Mouse (Mus musculus) frontal cortex, adult (tissue): ENCODE results near the gene E2f4.

Experiments
- ATAC-seq: cut with Nextera tagmentation; 2 replicates; pipeline ENCODE4 v1.9.2; 2017; ENCODE audit warnings: mild to moderate bottlenecking, moderate library complexity, mixed read lengths; ENCODE audit not compliant: low TSS enrichment

Gene E2f4

DNA sequence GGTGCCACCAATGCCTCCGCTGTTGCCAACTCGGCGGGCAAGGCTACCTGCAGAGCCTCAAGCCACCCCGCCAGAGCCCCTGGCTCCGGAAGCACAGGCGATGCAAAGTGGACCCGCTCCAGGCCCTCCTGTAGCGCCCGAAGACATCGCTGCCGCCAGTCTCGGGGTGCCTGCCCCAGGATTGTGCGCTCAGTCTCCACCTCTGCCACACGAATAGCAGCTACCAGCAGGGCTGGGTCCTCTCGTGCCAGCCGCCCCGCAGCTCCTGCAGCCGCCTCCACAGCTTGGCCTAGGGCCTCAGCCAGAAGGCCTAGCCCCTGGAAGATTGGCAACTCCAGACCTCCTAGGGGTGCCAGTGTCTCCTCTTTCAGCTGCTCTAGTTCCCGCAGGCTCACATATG lies 4.1 kb upstream of the E2f4 start:
- no peak for ATAC-seq

DNA sequence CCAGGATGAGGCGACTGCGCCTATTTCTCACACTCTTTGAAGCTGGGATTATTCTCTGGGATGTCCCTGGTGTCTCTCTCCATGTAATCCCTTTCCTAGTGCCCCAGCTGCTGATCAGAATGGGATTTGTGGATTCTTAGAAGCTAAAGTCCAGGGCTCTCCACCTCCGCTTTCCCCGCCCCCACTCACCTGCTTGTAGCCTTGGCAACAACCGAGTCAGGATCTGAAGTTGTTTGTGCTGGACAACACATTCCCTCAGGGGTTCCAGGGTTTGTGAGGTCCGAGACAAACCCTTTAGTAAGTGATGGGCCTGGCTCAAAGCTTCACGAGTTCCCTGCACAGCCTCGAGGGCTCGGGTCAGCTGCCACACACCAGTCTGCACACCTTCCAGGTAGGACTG lies 2.7 kb upstream of the E2f4 start:
- ATAC-seq = no peak

DNA sequence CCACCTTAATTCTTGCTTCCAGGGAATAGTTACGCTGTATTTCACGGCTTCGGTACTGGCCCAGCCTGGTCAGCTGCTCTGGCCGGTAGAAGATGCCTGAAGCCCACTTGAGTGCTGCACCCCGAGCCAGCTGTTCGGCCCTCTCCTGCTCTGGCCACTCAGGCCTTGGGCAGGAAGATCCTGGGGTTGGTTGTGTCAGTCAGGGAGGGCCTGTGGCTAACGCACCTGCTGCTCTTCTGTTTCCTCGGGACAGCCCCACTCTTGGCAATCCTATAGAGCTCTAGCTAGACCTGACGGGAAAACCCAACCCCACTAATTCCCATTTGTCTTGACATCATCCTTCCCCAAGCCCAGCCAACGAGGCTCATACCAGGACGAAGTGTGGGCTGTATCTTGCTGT lies 2.2 kb upstream of the E2f4 start:
- no peak for ATAC-seq

DNA sequence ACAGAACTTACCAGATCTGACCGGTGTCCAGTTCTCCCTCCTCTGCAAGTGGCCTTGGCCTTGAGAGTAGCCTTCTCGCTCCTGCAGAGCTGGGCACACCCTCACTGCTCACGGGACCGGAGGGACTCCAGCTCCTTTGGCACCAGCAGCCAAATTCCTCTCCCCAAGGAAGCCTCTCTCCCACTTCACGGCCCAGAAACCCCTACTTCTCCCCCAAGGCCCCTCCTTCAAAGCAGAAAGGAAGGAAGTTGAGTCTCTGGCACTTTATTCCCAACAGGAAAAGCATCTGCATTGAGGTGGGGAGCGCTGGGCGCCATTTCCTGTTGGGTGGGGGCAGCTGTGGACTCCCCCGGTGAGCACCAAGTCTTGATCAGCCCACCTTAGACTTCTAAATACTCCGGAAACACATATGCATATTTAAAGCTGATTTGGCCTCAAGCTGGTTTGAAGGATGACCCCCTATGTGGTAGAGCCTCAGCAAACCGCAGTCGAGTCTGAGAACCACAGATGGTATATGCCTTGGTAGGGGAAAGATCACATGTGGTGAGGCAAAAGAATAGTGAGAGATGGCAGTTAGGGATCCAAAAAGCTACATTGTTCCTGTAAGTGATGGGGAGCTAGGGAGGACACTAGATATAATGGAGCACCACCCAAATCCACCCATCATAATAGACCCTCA lies 1.4 kb upstream of the E2f4 start, which contains the start of gene Exoc3l:
Gene Exoc3l (minus strand): TSS at position 207 of the 679 bp plus-strand sequence.
- no peak for ATAC-seq

DNA sequence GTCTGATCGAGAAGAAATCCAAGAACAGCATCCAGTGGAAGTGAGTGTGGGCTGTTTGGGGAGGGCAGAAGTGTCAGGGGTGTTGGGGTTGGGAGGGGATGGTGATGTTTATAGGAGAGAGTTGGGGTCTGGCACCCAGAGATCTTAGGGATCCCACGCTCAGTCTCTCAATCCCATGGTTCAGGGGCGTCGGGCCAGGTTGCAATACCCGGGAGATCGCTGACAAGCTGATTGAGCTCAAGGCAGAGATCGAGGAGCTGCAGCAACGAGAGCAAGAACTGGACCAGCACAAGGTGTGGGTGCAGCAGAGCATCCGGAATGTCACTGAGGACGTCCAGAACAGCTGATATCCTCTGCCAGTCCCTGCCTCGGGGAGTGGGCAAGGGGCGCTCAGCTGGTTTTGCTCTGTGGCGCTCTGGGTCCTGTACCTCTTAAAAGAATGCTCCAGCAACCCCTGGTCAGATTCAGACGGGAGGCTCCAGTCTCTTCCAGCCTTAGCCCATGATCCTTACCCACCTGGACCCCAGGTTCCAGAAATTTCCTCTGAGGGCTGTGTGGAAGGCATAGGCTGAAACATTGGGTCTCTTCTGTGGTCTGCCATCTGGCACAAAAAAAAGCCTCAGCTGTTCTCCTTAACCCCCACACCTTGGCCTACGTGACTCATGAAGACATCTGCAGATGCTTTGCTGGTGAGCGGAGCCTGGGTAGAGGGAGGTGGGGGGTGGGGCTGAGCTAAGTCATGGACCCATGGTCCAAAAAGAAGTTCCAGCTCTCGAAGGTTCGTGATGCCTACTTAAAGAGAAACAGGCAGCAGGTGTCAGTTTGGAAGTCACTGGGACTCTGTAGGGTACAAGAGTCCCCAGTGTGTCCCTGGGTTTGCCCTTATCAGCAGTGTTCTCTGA lies 1.1 kb downstream of the E2f4 start:
- no peak for ATAC-seq

GRCm38 (mm10) chr8:105299962-105300361 lies 2.5 kb downstream of the E2f4 start:
- no peak for ATAC-seq

- peak; percentile 25 for ATAC-seq
Measured at GRCm38 (mm10) chr8:105303396-105303795, 5.9 kb downstream of the E2f4 start.

DNA sequence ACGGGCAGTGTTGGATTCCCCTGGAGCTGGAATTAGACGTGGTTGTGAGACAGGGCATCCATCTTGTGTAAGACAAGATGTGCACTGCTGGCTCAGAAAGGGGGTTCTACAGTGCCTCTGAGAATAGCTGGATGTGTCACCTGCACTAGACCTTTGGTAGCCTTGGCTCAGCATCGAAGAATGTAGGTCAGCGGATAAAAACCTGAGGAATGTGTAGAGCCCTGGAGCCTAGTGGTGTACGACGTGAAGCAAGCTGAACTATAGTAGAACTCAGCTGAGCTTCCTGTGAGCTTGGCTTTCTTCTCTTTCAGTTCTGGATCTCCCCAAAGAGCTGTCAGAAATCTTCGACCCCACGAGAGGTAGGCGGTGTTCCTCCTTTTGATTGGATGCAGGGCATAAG lies 6.4 kb downstream of the E2f4 start:
- no peak for ATAC-seq

DNA sequence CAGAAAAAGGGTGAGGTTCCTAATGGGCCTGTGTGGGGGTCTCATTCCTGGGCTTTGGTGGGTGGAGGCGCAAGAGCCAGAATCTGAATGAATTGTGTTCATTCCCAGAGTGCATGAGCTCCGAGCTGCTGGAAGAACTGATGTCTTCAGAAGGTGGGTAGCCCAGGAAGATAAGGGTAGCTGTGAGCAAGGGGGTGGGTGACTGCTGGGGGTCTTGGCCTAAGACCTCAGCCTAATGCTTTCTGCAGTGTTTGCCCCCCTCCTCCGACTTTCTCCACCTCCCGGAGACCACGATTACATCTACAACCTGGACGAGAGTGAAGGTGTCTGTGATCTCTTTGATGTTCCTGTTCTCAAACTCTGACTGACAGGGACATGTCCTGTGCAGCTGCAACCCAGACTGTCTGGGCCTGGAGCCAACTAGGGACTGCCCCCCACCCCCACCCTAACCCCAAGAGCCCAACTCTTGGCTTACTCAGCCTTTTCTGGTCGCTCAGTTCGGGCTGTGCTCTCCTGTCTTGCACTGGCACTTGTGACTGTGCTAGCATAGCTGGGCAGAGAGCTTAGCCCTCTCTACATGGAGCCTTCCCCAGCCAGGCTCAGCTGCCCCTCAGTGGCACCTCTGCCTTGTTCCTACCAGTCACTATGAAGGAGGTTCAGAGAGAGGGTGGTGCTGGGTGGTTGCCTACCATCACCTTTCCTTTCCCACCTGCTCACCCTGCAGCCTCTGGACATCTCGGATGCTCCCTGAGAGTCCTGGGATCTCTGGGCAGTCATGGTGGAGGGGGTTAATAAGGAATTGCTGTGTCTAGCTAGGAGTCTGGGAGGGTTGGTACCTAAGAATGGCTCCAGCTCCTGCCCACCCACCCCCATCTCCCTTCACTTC lies 7.1 kb downstream of the E2f4 start:
- ATAC-seq = peak; percentile 28

GRCm38 (mm10) chr8:105305211-105306145 lies 8.0 kb downstream of the E2f4 start, which contains the start of gene Elmo3:
Gene Elmo3 (plus strand): TSS chr8:105305601.
- peak; percentile 22 for ATAC-seq

GRCm38 (mm10) chr8:105306146-105306691 lies 8.8 kb downstream of the E2f4 start:
- ATAC-seq = peak; percentile 45

DNA sequence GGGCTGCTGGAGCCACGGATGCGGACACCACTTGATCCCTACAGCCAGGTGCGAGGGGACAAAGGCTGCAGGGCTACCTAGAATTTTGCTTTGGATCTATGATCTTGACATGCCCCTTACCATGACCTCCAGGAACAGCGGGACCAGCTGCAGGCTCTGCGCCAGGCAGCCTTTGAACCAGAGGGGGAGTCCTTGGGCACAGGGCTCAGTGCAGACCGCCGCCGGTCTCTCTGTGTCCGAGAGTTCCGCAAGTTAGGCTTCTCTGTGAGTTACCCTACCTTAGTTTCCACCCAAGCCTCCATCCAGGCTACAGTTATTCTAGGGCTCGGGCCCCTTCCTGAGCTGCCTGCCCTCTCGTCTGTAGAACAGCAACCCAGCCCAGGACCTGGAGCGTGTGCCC lies 10.2 kb downstream of the E2f4 start:
- no peak for ATAC-seq

DNA sequence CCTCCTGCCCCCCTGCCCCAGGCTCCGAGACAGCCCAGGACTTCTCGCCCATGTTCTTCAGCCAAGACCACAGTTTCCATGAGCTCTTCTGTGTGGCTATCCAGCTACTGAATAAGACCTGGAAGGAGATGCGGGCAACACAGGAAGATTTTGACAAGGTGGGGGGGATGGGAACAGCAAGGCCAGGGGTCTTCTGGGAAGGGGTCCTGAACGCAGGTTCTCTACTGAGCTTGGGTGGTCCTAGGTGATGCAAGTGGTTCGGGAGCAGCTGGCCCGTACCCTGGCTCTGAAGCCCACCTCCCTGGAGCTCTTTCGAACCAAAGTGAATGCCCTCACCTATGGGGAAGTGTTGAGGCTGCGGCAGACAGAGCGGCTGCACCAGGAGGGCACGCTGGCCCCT lies 11.0 kb downstream of the E2f4 start:
- no peak for ATAC-seq

GRCm38 (mm10) chr8:105309142-105309847 lies 11.8 kb downstream of the E2f4 start:
- ATAC-seq = no peak

GRCm38 (mm10) chr8:105310118-105310517 lies 12.7 kb downstream of the E2f4 start:
- no peak for ATAC-seq

- ATAC-seq = no peak
Measured at GRCm38 (mm10) chr8:105311718-105312117, 14.3 kb downstream of the E2f4 start.

- no peak for ATAC-seq
Measured at GRCm38 (mm10) chr8:105312891-105313481, 15.5 kb downstream of the E2f4 start.

GRCm38 (mm10) chr8:105313622-105314402 lies 16.3 kb downstream of the E2f4 start:
- ATAC-seq = no peak
